Mouse (Mus musculus) megakaryocyte progenitor cell, adult 5-6 weeks (primary cell): ENCODE measurements around the gene Trim60. TPM values are rescaled to one million over a fixed set of nuclear protein-coding genes. Genes with fewer than 3 reads are reported as not detected.
"Not testable (repeated sequence)": the region's sequence is repeated elsewhere in the genome, so short reads cannot be mapped to it uniquely, and the experiment has no call there.

ENCODE experiments used
- ATAC-seq: replicated peaks from 2 replicates; pipeline ENCODE4 v1.8.0; 2016; ENCODE audit warnings: mild to moderate bottlenecking, moderate TSS enrichment, inconsistent platforms; ENCODE audit not compliant: poor library complexity
- total RNA-seq, 2 experiments: library from RNA; stranded (forward) in 1 of 2; stranded (reverse) in 1 of 2; fragments of 157-497, 149-512 nt in 1 of 2; fragments of 200-1000 nt in 1 of 2; gene quantifications; 2 replicates each; pipeline versions ENCODE4 v1.2.3 to v1.2.4; 2015 to 2017

Gene Trim60
- total RNA-seq (2015), result not detected in 2 replicates
- not detected in 2 replicates for total RNA-seq (2017)

GRCm38 (mm10) chr8:65018423-65018822, at the start of gene Trim60, which contains the start of gene Trim61:
Gene Trim60 (minus strand): TSS chr8:65018584.
Gene Trim61 (minus strand): TSS chr8:65018523.
- ATAC-seq, result no peak

GRCm38 (mm10) chr8:65067694-65068472, 49.5 kb upstream of the Trim60 start:
- ATAC-seq, result no peak

GRCm38 (mm10) chr8:65067031-65067430, 48.6 kb upstream of the Trim60 start:
- no peak for ATAC-seq

GRCm38 (mm10) chr8:65065622-65066021, 47.2 kb upstream of the Trim60 start:
- no peak for ATAC-seq

GRCm38 (mm10) chr8:65064071-65064470, 45.7 kb upstream of the Trim60 start:
- no peak for ATAC-seq

- ATAC-seq, result no peak
Measured at GRCm38 (mm10) chr8:65062195-65062594, 43.8 kb upstream of the Trim60 start.

GRCm38 (mm10) chr8:65056722-65057121, 38.3 kb upstream of the Trim60 start:
- ATAC-seq, result no peak

- ATAC-seq, result no peak
Measured at GRCm38 (mm10) chr8:65053968-65054367, 35.6 kb upstream of the Trim60 start.

- ATAC-seq, result no peak
Measured at GRCm38 (mm10) chr8:65053554-65053953, 35.2 kb upstream of the Trim60 start.

GRCm38 (mm10) chr8:65047801-65048200, 29.4 kb upstream of the Trim60 start:
- no peak for ATAC-seq

GRCm38 (mm10) chr8:65047193-65047592, 28.8 kb upstream of the Trim60 start:
- no peak for ATAC-seq

- ATAC-seq, result no peak
Measured at GRCm38 (mm10) chr8:65046565-65046964, 28.2 kb upstream of the Trim60 start.

GRCm38 (mm10) chr8:65037117-65037533, 18.7 kb upstream of the Trim60 start, which contains the start of gene Apela:
Gene Apela (minus strand): TSS chr8:65037336.
- no peak for ATAC-seq

- no peak for ATAC-seq
Measured at GRCm38 (mm10) chr8:65034136-65034535, 15.8 kb upstream of the Trim60 start.

GRCm38 (mm10) chr8:65033056-65033455, 14.7 kb upstream of the Trim60 start:
- ATAC-seq, result no peak

GRCm38 (mm10) chr8:65032107-65032506, 13.7 kb upstream of the Trim60 start:
- no peak for ATAC-seq

GRCm38 (mm10) chr8:65030735-65031485, 12.5 kb upstream of the Trim60 start:
- ATAC-seq, result no peak

- no peak for ATAC-seq
Measured at GRCm38 (mm10) chr8:65029776-65030175, 11.4 kb upstream of the Trim60 start.

- no peak for ATAC-seq
Measured at GRCm38 (mm10) chr8:65028959-65029686, 10.7 kb upstream of the Trim60 start.

- peak; percentile 69; the same call in 1 of the 2 replicates for ATAC-seq
Measured at GRCm38 (mm10) chr8:65022485-65022884, 4.1 kb upstream of the Trim60 start.

- ATAC-seq, result not testable (repeated sequence)
Measured at GRCm38 (mm10) chr8:65007616-65008015, 10.8 kb downstream of the Trim60 start.
